Mouse (Mus musculus) neural tube, embryonic 14.5 days (tissue): ENCODE measurements at regions not wholly inside any gene's neighbourhood (a gene's known extent, or its start where the extent isn't known, plus 50 kb on each side); places are given as distances from the start of the nearest gene placed in this dataset.
"Not testable (repeated sequence)": the region's sequence is repeated elsewhere in the genome, so short reads cannot be mapped to it uniquely, and the experiment has no call there.

Experiments used
- ATAC-seq: fragments of 200-750 bp; cut with Nextera tagmentation; 2 replicates; pipeline ENCODE4 v1.8.0; 2017; ENCODE audit warnings: low read depth, mild to moderate bottlenecking, moderate TSS enrichment, moderate library complexity
- H3K27ac ChIP-seq: fragments of 300-500 bp; sonication (generic); 2 replicates; pipeline ENCODE4 v1.5.1; 2014; ENCODE audit warnings: low read depth, mild to moderate bottlenecking, control low read depth, low read length, moderate library complexity, mixed read lengths
- H3K27me3 ChIP-seq: fragments of 300-500 bp; sonication (generic); 2 replicates; pipeline ENCODE4 v1.6.1; 2014; ENCODE audit warnings: low read length; ENCODE audit not compliant: control insufficient read depth, insufficient read depth
- H3K36me3 ChIP-seq: fragments of 300-500 bp; sonication (generic); 2 replicates; pipeline ENCODE4 v1.6.1; 2014; ENCODE audit warnings: low read length, mixed read lengths; ENCODE audit not compliant: control insufficient read depth, insufficient read depth
- H3K4me1 ChIP-seq: fragments of 300-500 bp; sonication (generic); 2 replicates; pipeline ENCODE4 v1.6.1; 2014; ENCODE audit warnings: low read length; ENCODE audit not compliant: control insufficient read depth, insufficient read depth
- H3K4me2 ChIP-seq: fragments of 300-500 bp; sonication (generic); 2 replicates; pipeline ENCODE4 v1.6.1; 2014; ENCODE audit warnings: mild to moderate bottlenecking, low read depth, low read length, control low read depth
- H3K4me3 ChIP-seq: fragments of 300-500 bp; sonication (generic); 2 replicates; pipeline ENCODE4 v1.5.1; 2014; ENCODE audit warnings: low read depth, low read length, control low read depth, mixed read lengths
- H3K9ac ChIP-seq: fragments of 300-500 bp; sonication (generic); replicated peaks from 2 replicates; pipeline ENCODE4 v1.6.1; 2014; ENCODE audit warnings: low read depth, mild to moderate bottlenecking, control low read depth, low read length, mixed read lengths
- H3K9me3 ChIP-seq: fragments of 300-500 bp; sonication (generic); 2 replicates; pipeline ENCODE4 v1.6.1; 2016; ENCODE audit warnings: low read length; ENCODE audit not compliant: control insufficient read depth
- WGBS: fragments of 180-500 bp; shearing (Covaris S2); extraction: QIAGEN DNeasy Blood & Tissue Kit; methylation state at CpG from one replicate; pipeline ENCODE4 v1.1.7; 2014; 5-methylcytosine and 5-hydroxymethylcytosine counted together

- Histone ChIP-seq H3K4me2 (no peak overlapping the region), H3K9me3 (no peaks in the 10 kb centered on the region), H3K27ac (no peak overlapping the region), H3K4me1 (no peaks in the 10 kb centered on the region), H3K4me3 (no peak overlapping the region), H3K27me3 (no peaks in the 10 kb centered on the region), H3K36me3 (no peaks in the 10 kb centered on the region), H3K9ac (no peak overlapping the region)
- 72% methylated on average over 1 of the region's 1 CpGs for WGBS
- ATAC-seq: no peak
These were observed 316.5 kb upstream of the Sema3a start for GRCm38 (mm10) chr5:12808729-12809128.

GRCm38 (mm10) chr5:12809884-12810283 is 315.3 kb upstream of the Sema3a start:
- no peak for ATAC-seq
- WGBS: 75% methylated on average over 2 of the region's 2 CpGs
- H3K4me3 ChIP-seq: no peak overlapping the region

GRCm38 (mm10) chr5:12847207-12847606 is 278.0 kb upstream of the Sema3a start:
- not testable (repeated sequence) for H3K4me1 ChIP-seq, H3K4me2 ChIP-seq, ATAC-seq, H3K27ac ChIP-seq, H3K9ac ChIP-seq, H3K36me3 ChIP-seq, H3K27me3 ChIP-seq, H3K9me3 ChIP-seq, H3K4me3 ChIP-seq
- WGBS: 86% methylated on average over 3 of the region's 3 CpGs

More at GRCm38 (mm10) chr5:12809884-12810283, 315.3 kb upstream of the Sema3a start:
- Histone ChIP-seq H3K9ac (no peak overlapping the region), H3K4me2 (no peak overlapping the region), H3K36me3 (no peaks in the 10 kb centered on the region), H3K9me3 (no peaks in the 10 kb centered on the region), H3K27me3 (no peaks in the 10 kb centered on the region), H3K4me1 (no peaks in the 10 kb centered on the region), H3K27ac (no peak overlapping the region)

GRCm38 (mm10) chr5:12856869-12857268 is 268.3 kb upstream of the Sema3a start:
- no peak overlapping the region for H3K27ac ChIP-seq
- no peak overlapping the region for H3K9ac ChIP-seq
- WGBS: 82% methylated on average over 2 of the region's 2 CpGs
- ATAC-seq: no peak
- H3K4me2 ChIP-seq: no peak overlapping the region
- no peak overlapping the region for H3K4me3 ChIP-seq
- no peaks in the 10 kb centered on the region for H3K4me1 ChIP-seq
- H3K36me3 ChIP-seq: no peaks in the 10 kb centered on the region
- no peaks in the 10 kb centered on the region for H3K27me3 ChIP-seq
- H3K9me3 ChIP-seq: no peaks in the 10 kb centered on the region

- no peaks in the 10 kb centered on the region for H3K4me1 ChIP-seq
- no peak overlapping the region for H3K4me2 ChIP-seq
- no peak overlapping the region for H3K9ac ChIP-seq
- H3K27me3 ChIP-seq: no peaks in the 10 kb centered on the region
- no peak for ATAC-seq
- H3K4me3 ChIP-seq: no peak overlapping the region
- no peaks in the 10 kb centered on the region for H3K9me3 ChIP-seq
- H3K36me3 ChIP-seq: no peaks in the 10 kb centered on the region
- WGBS: 28% methylated on average over 3 of the region's 3 CpGs
- no peak overlapping the region for H3K27ac ChIP-seq
These were observed 256.6 kb upstream of the Sema3a start for GRCm38 (mm10) chr5:12868355-12869217.

GRCm38 (mm10) chr5:12872888-12873287 is 252.3 kb upstream of the Sema3a start:
- H3K4me3 ChIP-seq: no peak overlapping the region
- H3K27ac ChIP-seq: no peak overlapping the region
- no peaks in the 10 kb centered on the region for H3K36me3 ChIP-seq
- no peak overlapping the region for H3K4me2 ChIP-seq
- 83% methylated on average over 3 of the region's 3 CpGs for WGBS
- no peaks in the 10 kb centered on the region for H3K4me1 ChIP-seq
- no peak overlapping the region for H3K9ac ChIP-seq
- no peaks in the 10 kb centered on the region for H3K9me3 ChIP-seq
- no peaks in the 10 kb centered on the region for H3K27me3 ChIP-seq
- ATAC-seq: no peak

- ATAC-seq: no peak
- 92% methylated on average over 6 of the region's 6 CpGs for WGBS
These were observed 247.5 kb upstream of the Sema3a start for GRCm38 (mm10) chr5:12877595-12878296.

GRCm38 (mm10) chr5:12892333-12892732 is 232.9 kb upstream of the Sema3a start:
- no peaks in the 10 kb centered on the region for H3K27me3 ChIP-seq
- no peaks in the 10 kb centered on the region for H3K36me3 ChIP-seq
- H3K9me3 ChIP-seq: no peaks in the 10 kb centered on the region
- H3K9ac ChIP-seq: no peak overlapping the region
- H3K4me3 ChIP-seq: no peak overlapping the region
- no peak overlapping the region for H3K27ac ChIP-seq
- H3K4me2 ChIP-seq: no peak overlapping the region
- no peak for ATAC-seq
- H3K4me1 ChIP-seq: no peaks in the 10 kb centered on the region

More at GRCm38 (mm10) chr5:12877595-12878296, 247.5 kb upstream of the Sema3a start:
- Histone ChIP-seq H3K27ac (no peak overlapping the region), H3K9ac (no peak overlapping the region), H3K4me1 (no peaks in the 10 kb centered on the region), H3K36me3 (no peaks in the 10 kb centered on the region), H3K9me3 (no peaks in the 10 kb centered on the region), H3K4me3 (no peak overlapping the region), H3K4me2 (no peak overlapping the region), H3K27me3 (no peaks in the 10 kb centered on the region)

GRCm38 (mm10) chr5:12894638-12895037 is 230.6 kb upstream of the Sema3a start:
- no peak overlapping the region for H3K27ac ChIP-seq
- ATAC-seq: no peak
- H3K4me2 ChIP-seq: no peak overlapping the region
- H3K9ac ChIP-seq: no peak overlapping the region
- no peaks in the 10 kb centered on the region for H3K36me3 ChIP-seq
- no peaks in the 10 kb centered on the region for H3K9me3 ChIP-seq
- H3K4me3 ChIP-seq: no peak overlapping the region
- no peaks in the 10 kb centered on the region for H3K27me3 ChIP-seq
- WGBS: 76% methylated on average over 2 of the region's 2 CpGs
- no peaks in the 10 kb centered on the region for H3K4me1 ChIP-seq
